11 mouse cellular contexts compared by ENCODE assay signal in genomic region chr7:142462190-142462589, GRCm38 (mm10). TPM values are rescaled to one million over a fixed set of nuclear protein-coding genes. Genes with fewer than 3 reads are reported as not detected.
DNase-seq lines count a peak whose midpoint lies in the region; ATAC-seq and TF ChIP-seq lines count a peak whose summit lies in the region.
"Had no signal": no experiment of that assay in that cellular context is flagged by ENCODE, and none has a peak within 500 bp of the region (broad histone marks: within the 10 kb centered on the region; RNA-seq: fewer than 3 reads in every experiment).

No protein-coding gene starts in this region.

- no peaks in the 10 kb centered on the region for H3K79me2 ChIP-seq in myocyte (ENCODE audit: control insufficient read depth, insufficient read depth)

- H3K4me1 ChIP-seq in lung, adult 2 months (ENCODE audit: control insufficient read depth, insufficient read depth, low read length), result 0 out of 2 replicates have a peak, but pooled peaks cover 2% of the 10 kb centered on the region
- no peaks in the 10 kb centered on the region for H3K4me1 ChIP-seq in brown adipose tissue, adult 24 weeks (ENCODE audit: control insufficient read depth, insufficient read depth, insufficient read length, low read length)
- H3K4me1 ChIP-seq in heart, embryonic 15.5 days (replicated peaks), result peaks cover 58% of the 10 kb centered on the region

- H3K27ac ChIP-seq in brown adipose tissue, adult 24 weeks (replicated peaks; ENCODE audit: low read depth, low read length), result no peak overlapping the region
- H3K27ac ChIP-seq in heart, embryonic 15.5 days, result peak overlapping the region; percentile 97; the same call in 1 of the 2 replicates

- WGBS in lung, adult 2 months, result 74% methylated on average over 6 of the region's 6 CpGs
- WGBS in heart, embryonic 15.5 days, result 70% methylated on average over 6 of the region's 6 CpGs

- no peak for ATAC-seq in heart, embryonic 15.5 days (replicated peaks; ENCODE audit: insufficient number of reproducible peaks, insufficient read depth, low FRiP score, low read depth)
- ATAC-seq in granulocyte monocyte progenitor cell, adult 5-6 weeks (replicated peaks; ENCODE audit: poor library complexity, severe bottlenecking), result no peak

- no peaks in the 10 kb centered on the region for H3K9me3 ChIP-seq in heart, embryonic 15.5 days (replicated peaks)

- H3ac ChIP-seq in myocyte (ENCODE audit: control insufficient read depth, insufficient read length), result no peak overlapping the region

- H3K9ac ChIP-seq in heart, embryonic 15.5 days, result no peak overlapping the region

- no peak for TF ChIP-seq CTCF in lung, adult 2 months (IDR thresholded peaks at IDR 0.05; ENCODE audit: insufficient read depth, low read length)

- TF ChIP-seq POLR2A in lung, adult 2 months (IDR thresholded peaks at IDR 0.05; ENCODE audit: borderline replicate concordance, extremely low read depth, low read depth, low read length), result no peak
- TF ChIP-seq POLR2A in myocyte (IDR thresholded peaks at IDR 0.05; ENCODE audit: insufficient read length, low read depth), result peak; percentile 57

- peak overlapping the region; percentile 4; the same call in 1 of the 2 replicates for H3K4me2 ChIP-seq in heart, embryonic 15.5 days
- H3K4me2 ChIP-seq in myocyte (ENCODE audit: low read depth), result peak overlapping the region; percentile 80

- H3K36me3 ChIP-seq in heart, embryonic 15.5 days, result no peaks in the 10 kb centered on the region
- H3K36me3 ChIP-seq in myocyte (ENCODE audit: control insufficient read depth, insufficient read depth), result no peaks in the 10 kb centered on the region

- no peak for DNase-seq in lung, adult 2 months
- no peak for DNase-seq in lung, postnatal 36 days
- no peak for DNase-seq in adrenal gland, postnatal 36 days
- DNase-seq in T-cell, adult 2 months (ENCODE audit: low spot score), result no peak
- DNase-seq: kidney, postnatal 36 days had no signal

- H3K27me3 ChIP-seq in heart, embryonic 15.5 days, result no peaks in the 10 kb centered on the region
- no peaks in the 10 kb centered on the region for H3K27me3 ChIP-seq in myocyte (ENCODE audit: control insufficient read depth, insufficient read depth, insufficient read length)

- H3K4me3 ChIP-seq in lung, adult 2 months (replicated peaks; ENCODE audit: extremely low read depth, low read depth, low read length), result peak overlapping the region; percentile 20
- H3K4me3 ChIP-seq in brown adipose tissue, adult 24 weeks (ENCODE audit: insufficient read depth, low read depth, low read length), result peak overlapping the region; percentile 16
- H3K4me3 ChIP-seq in heart, embryonic 15.5 days, result peak overlapping the region; percentile 1; the same call in 1 of the 2 replicates
- H3K4me3 ChIP-seq in myocyte, result no peak overlapping the region

TF ChIP-seq in myocyte, 11 proteins besides CTCF, POLR2A, EP300 and RAD21:
- TF ChIP-seq TCF3 (IDR thresholded peaks at IDR 0.05; ENCODE audit: insufficient read length, low read depth) (peak; percentile 53), MYOD1 (IDR thresholded peaks at IDR 0.05; ENCODE audit: control insufficient read depth in 1 of 3, insufficient read length in 2 of 3, low read depth in 2 of 3) (peak; percentile 91 to 95 (median 95)), CEBPB (IDR thresholded peaks at IDR 0.05; ENCODE audit: insufficient read depth, poor library complexity, severe bottlenecking) (no peak), E2F4 (IDR thresholded peaks at IDR 0.05; ENCODE audit: insufficient read depth) (no peak), USF1 (IDR thresholded peaks at IDR 0.05; ENCODE audit: low read depth) (no peak), SRF (IDR thresholded peaks at IDR 0.05; ENCODE audit: control insufficient read depth, insufficient read length, low read depth) (peak; percentile 99), MAX (IDR thresholded peaks at IDR 0.05; ENCODE audit: low read depth) (no peak), TCF12 (IDR thresholded peaks at IDR 0.05; ENCODE audit: insufficient read depth, poor library complexity, severe bottlenecking) (peak; percentile 84), REST (IDR thresholded peaks at IDR 0.05; ENCODE audit: insufficient read depth, insufficient read length) (no peak), POLR2AphosphoS2 (IDR thresholded peaks at IDR 0.05; ENCODE audit: insufficient read length, low read depth) (peak; percentile 61), MYOG (IDR thresholded peaks at IDR 0.05; ENCODE audit: control insufficient read depth in 1 of 3, insufficient read depth in 1 of 3, insufficient read length in 2 of 3, low read depth in 2 of 3) (peak; percentile 78 to 98 (median 81))
TF ChIP-seq in myocyte: peak in this region for 6.

RNA-seq across cellular contexts. Expression of gene Lsp1, which starts 1.6 kb away (rescaled TPM):
- 131 and 188 TPM in 2 replicates for polyA plus RNA-seq in lung, adult 2 months (2012; rRNA removed)
- polyA plus RNA-seq in brown adipose tissue, adult 24 weeks (2012; ENCODE audit: insufficient read depth, insufficient read length, missing spikeins), result 18.0 and 22.8 TPM in 2 replicates
- 49.6 and 83.5 TPM in 2 replicates for polyA plus RNA-seq in heart, embryonic 15.5 days (2015; fragmentation: Nextera tagmentation; extraction: Ambion mirVana)
- polyA plus RNA-seq in myocyte (2012; fragmentation: generic; extraction: Trizol), result 298 TPM
- 10 to 100 TPM; 16.8 to 23.1 TPM for total RNA-seq in adrenal gland, postnatal 36 days (2021)
- 41.4 and 58.5 TPM in 2 replicates for total RNA-seq in granulocyte monocyte progenitor cell, adult 5-6 weeks (2014; fragmentation: Nextera tagmentation)
- total RNA-seq in granulocyte monocyte progenitor cell, adult 5-6 weeks (2017), result 50.3 and 51.9 TPM in 2 replicates

RNA-seq across cellular contexts. Expression of gene Tnni2, which starts 20.6 kb away (rescaled TPM):
- 3.1 and 223 TPM in 2 replicates for polyA plus RNA-seq in lung, adult 2 months (2012; rRNA removed)
- 232 and 484 TPM in 2 replicates for polyA plus RNA-seq in brown adipose tissue, adult 24 weeks (2012; ENCODE audit: insufficient read depth, insufficient read length, missing spikeins)
- 16.8 and 16.9 TPM in 2 replicates for polyA plus RNA-seq in heart, embryonic 15.5 days (2015; fragmentation: Nextera tagmentation; extraction: Ambion mirVana)
- 3,238 TPM for polyA plus RNA-seq in myocyte (2012; fragmentation: generic; extraction: Trizol)
- under 1 TPM; 0.50 to 0.89 TPM for total RNA-seq in adrenal gland, postnatal 36 days (2021)
- 5.6 and 6.0 TPM in 2 replicates for total RNA-seq in granulocyte monocyte progenitor cell, adult 5-6 weeks (2014; fragmentation: Nextera tagmentation)
- 3.0 and 8.1 TPM in 2 replicates for total RNA-seq in granulocyte monocyte progenitor cell, adult 5-6 weeks (2017)

RNA-seq across cellular contexts. Expression of gene Syt8, which starts 27.5 kb away (rescaled TPM):
- 0.19 and 8.6 TPM in 2 replicates for polyA plus RNA-seq in lung, adult 2 months (2012; rRNA removed)
- polyA plus RNA-seq in brown adipose tissue, adult 24 weeks (2012; ENCODE audit: insufficient read depth, insufficient read length, missing spikeins), result not detected in 2 replicates
- 0.48 and 1.7 TPM in 2 replicates for polyA plus RNA-seq in heart, embryonic 15.5 days (2015; fragmentation: Nextera tagmentation; extraction: Ambion mirVana)
- 14.5 TPM for polyA plus RNA-seq in myocyte (2012; fragmentation: generic; extraction: Trizol)
- not detected for total RNA-seq in adrenal gland, postnatal 36 days (2021)
- not detected in 2 replicates for total RNA-seq in granulocyte monocyte progenitor cell, adult 5-6 weeks (2014; fragmentation: Nextera tagmentation)
- not detected in 2 replicates for total RNA-seq in granulocyte monocyte progenitor cell, adult 5-6 weeks (2017)
- total RNA-seq: heart, adult 18-20 months had no signal
- polyA plus RNA-seq: neural tube, embryonic 11.5 days had no signal

RNA-seq across cellular contexts. Expression of gene Tnnt3, which starts 36.4 kb away (rescaled TPM):
- 4.1 and 64.7 TPM in 2 replicates for polyA plus RNA-seq in lung, adult 2 months (2012; rRNA removed)
- polyA plus RNA-seq in brown adipose tissue, adult 24 weeks (2012; ENCODE audit: insufficient read depth, insufficient read length, missing spikeins), result 455 and 586 TPM in 2 replicates
- 4.6 and 4.8 TPM in 2 replicates for polyA plus RNA-seq in heart, embryonic 15.5 days (2015; fragmentation: Nextera tagmentation; extraction: Ambion mirVana)
- 2,107 TPM for polyA plus RNA-seq in myocyte (2012; fragmentation: generic; extraction: Trizol)
- total RNA-seq in adrenal gland, postnatal 36 days (2021), result 1 to 10 TPM in 1 of 2 experiments, under 1 TPM in 1; 0.40 to 1.2 TPM
- not detected in 2 replicates for total RNA-seq in granulocyte monocyte progenitor cell, adult 5-6 weeks (2014; fragmentation: Nextera tagmentation)
- total RNA-seq in granulocyte monocyte progenitor cell, adult 5-6 weeks (2017), result not detected in 2 replicates
